Mouse (Mus musculus) embryo, embryonic 9.5 days (tissue): ENCODE measurements at regions not wholly inside any gene's neighbourhood (a gene's known extent, or its start where the extent isn't known, plus 50 kb on each side); places are given as distances from the start of the nearest gene placed in this dataset.
"Not testable (repeated sequence)": the region's sequence is repeated elsewhere in the genome, so short reads cannot be mapped to it uniquely, and the experiment has no call there.

ENCODE experiments used
- DNase-seq: peaks from one replicate; pipeline ENCODE4 v3.0.0-alpha.2; 2017; ENCODE audit errors: extremely low spot score

DNA sequence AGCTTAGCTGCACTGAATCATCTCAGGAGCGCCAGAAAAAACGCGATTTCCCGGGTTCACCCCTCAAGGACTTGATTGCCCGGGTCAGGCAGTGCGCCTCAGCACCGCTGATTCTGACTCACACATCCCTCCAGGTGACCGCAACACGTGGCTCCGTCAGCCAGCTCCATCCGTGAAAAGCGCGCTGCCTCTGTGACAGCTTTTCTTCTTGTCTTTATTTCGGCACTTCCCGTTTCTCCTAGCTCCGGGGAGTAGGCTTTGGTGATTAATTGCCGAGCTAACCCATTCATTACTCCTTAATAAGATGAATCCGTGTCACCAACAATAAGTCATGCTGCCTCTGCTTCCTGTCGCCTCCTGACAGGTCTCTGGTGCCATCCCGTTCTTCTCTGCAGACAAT, 108.6 kb downstream of the Katnal1 start:
- DNase-seq = no peak

DNA sequence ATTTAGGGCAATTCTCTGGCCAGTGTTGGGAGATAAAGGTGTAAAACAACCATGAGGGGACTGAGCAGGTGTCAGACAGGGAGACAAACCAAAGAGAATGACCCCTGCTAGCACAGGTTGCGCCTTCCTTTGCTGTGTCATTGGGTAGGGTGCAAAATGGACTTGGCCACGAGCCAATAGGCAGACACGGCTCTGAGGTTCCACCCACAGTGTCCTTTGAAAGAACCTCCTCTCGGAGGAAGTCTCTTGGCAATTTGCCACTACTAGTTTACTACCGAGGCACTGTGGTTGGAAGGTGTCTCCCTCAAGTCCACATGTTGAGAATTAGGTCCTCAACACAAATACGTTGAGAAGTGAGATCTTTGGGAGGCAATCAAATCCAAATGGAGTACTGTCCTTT, 109.7 kb downstream of the Katnal1 start:
- no peak for DNase-seq

DNA sequence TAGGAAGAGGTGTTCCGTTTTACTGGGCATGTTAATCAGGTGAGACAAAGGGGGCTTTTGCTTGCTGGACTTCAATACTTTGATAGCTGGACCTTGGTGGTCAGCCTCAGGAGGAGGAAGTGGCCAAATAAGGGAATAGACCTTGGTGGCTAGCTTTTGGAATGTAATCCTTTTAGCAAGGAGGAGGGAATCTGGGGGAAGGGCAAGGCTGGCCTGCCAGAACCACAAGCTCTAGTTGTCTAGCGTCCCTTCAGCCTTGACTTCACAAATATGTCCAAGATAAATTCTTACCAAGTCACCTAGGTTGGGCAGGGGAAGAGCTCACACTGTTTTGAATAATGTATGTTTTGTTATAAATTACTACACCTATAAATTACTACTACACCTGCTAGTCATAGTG, 110.4 kb downstream of the Katnal1 start:
- DNase-seq = no peak

DNA sequence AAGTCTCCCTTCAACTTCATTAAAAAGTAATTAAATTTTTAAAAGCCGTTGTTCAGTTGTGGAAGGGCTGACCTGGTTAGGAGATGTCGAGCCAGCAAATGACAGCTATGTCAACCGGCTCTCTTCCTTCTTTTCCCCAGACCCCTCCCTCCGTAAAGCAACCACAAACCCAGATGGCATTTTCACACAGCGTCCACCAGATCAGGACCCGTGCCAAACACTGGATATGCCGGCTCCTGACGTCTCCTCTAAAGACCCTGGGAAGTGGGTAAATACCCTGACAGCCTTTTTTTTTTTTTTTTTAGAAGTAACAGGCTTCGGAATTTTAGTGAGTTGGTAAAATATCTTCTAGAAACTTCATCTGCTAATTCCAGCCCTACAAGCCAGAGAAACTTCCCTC, 116.3 kb downstream of the Katnal1 start:
- no peak for DNase-seq

DNA sequence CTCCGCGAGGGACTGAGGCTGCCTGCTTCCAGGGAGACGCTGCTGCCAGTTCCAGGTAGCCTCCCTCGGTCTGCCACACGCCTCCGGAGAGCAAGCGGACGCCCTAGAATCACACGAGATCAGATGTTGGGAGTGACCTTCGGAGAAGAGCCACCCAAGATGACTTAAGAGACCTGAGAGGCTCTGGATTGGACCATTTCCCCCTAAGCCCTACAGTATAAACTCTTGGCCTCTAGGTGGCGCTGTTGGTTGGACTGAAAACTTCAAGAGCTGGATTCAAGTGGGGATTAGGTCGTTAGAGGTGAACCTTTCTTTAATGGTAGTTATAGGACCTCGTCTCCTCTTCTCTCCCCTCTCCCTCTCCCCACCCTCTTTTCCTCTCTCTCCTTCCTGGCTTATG, 117.1 kb downstream of the Katnal1 start:
- DNase-seq = peak; percentile 69

DNA sequence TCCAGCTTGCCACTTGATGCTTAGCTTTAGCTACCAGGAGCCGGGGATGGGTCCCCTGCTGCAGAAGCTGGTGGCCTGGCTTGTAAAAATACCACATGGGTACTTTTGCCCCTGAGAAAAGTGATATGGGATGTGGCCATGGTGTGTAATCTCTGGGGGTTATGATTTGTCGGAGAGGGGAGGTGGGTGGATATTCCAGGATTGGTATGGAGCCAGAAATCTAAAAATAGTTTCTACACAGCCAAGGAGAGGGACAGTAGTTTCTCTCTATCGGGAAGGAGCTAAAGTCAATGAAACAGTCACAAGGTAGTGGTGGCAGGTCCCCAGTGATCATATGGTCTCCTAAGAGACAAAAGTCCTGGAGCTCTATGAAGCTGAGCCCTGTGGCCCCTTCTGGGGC, 119.6 kb downstream of the Katnal1 start:
- DNase-seq = no peak

DNA sequence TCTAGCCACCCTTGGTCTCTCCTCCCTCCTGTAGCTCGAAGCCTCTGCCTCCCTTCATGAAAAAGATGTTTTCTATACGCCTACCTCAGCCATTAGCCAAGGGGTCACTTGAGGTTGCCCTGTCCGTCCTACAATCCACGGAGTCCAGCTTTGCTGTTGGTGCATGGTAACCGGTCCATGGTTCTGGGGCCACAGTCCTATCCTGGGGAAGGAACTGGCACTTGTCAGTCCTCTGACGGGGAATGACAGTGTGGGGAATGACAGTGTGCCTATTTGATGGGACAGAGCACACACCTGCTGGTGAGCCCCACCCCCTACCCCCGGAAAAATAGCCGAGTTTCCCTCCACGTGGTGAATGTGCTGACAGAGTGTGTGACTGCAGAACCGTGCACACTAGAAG, 120.1 kb downstream of the Katnal1 start:
- DNase-seq = no peak

DNA sequence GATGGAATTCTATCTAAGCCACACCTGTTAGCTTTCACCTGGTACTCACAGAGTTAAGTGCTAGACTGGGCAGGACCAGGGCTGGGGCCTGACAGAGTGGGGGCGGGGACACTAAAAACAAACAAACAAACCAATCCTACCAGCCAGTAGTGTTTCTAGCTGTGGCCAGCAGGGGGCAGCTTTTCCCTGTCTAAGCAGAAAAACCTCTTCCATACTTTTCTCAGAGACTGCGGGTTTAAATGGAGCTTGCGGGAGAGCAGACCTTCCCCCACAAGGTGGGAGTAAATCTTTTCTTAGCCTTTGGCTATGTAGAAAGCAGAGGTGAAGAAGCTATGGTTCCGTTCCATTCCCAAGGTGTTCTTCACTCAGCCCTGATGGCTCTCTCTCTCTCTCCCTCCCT, 120.7 kb downstream of the Katnal1 start:
- peak; percentile 70 for DNase-seq

DNA sequence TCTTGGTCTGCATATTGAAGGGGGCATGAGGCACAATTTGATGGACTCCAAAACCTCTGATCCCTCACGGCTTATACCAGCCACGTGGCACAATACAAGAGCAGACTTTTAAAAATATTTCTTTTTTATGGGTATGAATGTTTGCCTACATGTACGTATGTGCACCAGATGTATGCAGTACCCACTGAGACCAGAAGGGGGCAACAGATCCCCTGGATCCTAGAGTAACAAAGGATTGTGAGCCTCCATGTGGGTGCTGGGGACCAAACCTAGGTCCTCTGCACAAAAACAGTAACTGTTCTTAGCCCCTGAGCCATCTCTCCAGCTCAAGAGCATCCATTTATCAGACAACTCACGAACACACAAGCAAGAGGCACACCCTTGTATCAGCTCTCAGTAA, 121.5 kb downstream of the Katnal1 start:
- no peak for DNase-seq

DNA sequence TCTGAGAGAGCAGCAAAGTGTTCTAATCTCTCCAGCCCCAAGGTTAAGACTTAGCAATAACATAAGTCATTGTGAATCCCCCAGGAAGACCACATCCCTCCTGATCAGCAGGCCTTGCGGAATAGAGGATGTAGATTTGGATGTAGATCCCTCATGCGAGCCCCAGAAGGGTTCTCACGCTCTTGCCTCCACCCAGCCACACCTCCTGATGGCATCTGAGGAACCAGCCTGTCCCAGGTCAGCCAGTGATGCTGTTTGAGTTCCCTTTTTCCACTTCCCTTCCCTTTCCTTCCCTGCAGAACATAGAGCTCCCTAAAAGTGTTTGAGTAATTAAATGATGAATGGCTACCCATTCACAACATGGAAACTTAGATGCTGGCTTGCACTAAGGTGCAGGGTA, 124.1 kb downstream of the Katnal1 start:
- DNase-seq = no peak

DNA sequence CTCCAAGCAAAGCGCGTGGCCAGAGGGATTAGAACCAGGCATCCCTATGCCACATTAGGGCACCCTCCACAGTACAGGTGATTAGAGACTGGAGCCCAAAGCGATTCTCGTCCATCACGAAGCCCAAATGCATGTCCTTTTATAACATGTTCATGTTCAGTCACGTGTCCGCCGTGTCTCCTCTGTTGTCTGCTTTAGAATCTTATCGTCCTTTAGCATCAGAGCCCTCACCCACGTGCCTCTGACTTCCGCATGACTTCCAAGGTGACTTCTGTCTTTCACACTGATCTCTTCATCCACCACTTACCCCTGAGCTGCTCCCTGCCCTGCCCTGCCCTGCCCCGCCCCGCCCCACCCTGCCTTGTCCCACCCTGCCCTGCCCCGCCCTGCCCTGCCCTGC, 125.3 kb downstream of the Katnal1 start:
- no peak for DNase-seq

DNA sequence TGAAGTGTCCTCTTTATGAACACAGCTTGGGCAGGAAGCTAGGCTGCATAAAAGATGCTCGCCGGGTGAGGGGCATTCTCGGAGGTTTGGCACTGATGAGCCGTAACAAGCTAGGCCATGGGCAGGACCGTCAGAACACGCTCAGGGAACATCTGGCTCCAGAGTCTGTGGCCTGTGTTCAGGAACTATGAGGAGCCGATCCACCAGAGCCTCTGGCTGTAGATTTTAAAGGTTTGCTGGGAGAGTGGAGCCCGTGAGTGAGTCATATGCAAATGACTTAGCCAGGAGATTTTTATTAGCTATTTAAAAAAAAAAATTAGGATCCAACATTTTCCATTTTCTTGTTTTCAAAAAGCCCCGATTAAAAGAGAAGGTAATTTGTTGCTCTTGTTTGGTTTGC, 126.4 kb downstream of the Katnal1 start:
- DNase-seq = no peak

DNA sequence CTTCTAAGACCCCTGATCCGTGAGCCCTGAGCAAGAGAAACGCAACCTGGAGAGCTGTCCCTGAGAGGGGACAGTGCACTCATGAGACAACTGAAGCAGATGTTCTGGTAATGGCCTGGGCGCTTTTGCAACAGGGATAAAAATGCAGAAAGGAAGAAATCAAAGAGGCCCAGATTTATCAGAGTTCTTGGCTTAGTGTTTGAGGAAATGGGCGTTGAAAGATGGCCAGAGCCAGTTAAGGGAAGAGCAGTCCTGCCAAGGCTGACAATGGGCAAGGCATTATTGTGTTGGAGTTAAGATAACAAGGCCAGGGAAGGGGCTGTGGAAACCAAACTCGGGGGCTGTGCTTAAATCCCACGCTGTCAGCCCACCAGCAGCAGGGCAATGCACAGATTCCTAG, 130.6 kb downstream of the Katnal1 start:
- DNase-seq = no peak

DNA sequence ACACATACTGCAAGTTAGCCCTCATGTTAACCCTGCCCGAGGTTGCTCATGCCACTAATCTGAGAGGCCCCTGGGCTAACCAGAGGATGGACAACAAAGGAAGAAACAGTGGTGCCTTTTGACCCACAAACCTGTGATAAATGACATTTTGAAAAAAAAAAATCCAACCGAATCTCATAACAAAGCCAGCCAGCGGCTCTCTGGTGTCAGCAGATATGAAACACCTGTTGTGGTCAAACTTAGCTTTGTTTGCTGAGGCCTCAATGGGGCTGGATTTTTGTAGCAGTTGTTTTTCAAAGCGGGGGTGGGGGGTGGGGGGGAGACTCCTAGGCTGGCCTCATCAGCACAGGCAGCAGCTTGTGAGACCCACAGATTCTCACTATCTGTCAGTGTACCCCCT, 133.0 kb downstream of the Katnal1 start:
- DNase-seq = no peak

DNA sequence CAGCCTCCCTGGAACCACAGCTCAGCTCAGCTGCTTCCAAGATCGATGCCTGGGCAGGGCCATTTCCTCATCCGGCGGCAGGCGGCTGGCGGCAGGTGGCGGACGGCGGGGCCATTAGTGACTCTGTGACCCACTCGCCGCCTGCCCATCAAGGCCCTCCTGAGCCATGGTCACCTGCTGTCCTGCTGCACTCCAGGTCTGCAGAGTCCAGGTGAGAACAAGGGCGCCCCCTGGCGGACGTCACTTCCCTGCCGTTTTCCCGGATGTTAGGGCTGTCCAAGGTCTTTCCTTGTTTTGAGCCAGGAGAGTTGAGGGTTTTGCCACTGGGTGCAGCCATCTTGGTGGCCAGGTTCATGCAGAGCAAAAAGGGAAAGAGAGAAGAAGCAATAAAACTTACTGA, 134.7 kb downstream of the Katnal1 start:
- DNase-seq = peak; percentile 66

DNA sequence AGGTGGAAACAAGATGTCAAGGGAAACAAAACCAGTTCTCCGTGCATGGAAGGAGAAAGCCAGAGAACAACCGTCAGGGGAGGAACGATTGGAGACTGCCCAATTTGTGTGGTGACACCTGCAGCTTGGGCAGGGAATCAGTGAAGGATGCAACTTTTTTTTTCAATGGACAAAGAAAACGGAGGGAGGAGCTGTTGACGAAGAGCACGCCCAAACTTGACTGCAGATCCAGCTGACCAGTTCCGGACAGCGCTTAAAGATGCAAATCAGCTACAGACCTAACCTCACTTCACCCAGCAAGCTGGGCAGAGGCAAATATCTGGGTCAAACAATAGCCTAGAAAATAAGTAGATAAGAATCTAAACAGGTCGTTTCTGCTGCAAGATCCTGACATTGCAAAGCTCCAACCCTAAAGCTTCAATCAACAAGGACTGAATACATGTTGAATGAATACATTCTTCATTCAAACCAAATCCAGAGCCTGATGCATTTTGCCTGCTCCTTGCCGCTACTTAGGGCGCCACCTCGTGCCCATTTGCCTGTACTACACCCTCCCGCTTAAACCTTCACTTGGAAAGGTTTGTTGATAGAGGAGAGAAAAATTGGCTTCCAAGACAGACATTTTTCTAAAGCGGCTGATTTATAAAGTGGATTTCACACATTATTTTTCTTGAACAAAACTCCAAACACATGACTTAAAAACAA, 136.2 kb downstream of the Katnal1 start:
- DNase-seq = peak; percentile 82

DNA sequence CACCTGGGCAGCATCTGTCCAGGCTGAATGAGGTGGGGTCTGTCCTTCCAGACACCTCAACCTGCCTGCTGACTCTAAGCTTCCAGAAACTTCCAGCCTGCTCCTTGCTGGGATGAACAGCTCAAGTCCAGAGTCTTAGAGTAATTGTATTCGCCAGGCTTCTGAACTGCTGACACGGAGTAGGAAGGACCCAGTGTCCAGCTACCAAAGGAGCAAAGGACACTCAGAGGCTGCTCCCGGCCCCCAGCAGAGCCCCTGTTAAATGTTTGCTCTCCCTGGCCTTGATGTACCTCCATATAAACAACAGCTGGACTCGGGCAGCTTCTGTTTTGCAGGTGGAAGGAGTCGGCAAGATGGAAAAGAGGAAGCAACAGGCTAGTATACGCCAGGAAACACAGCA, 137.5 kb downstream of the Katnal1 start:
- DNase-seq = no peak

DNA sequence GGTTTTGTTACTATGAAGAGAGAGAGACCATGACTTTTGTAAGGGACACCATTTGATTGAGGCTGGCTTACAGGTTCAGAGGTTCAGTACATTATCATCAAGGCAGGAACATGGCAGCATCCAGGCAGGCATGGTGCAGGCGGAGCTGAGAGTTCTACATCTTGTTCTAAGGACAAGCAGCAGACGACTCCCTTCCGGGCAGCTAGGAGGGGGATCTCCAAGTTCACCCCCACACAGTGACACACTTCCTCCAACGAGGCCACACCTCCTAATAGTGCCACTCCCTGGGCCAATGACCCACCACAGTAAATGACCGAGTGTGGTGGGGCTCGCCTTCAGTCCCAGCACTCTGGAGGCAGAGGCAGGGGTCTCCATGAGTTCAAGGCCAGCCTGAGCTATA, 138.8 kb downstream of the Katnal1 start:
- DNase-seq = not testable (repeated sequence)

DNA sequence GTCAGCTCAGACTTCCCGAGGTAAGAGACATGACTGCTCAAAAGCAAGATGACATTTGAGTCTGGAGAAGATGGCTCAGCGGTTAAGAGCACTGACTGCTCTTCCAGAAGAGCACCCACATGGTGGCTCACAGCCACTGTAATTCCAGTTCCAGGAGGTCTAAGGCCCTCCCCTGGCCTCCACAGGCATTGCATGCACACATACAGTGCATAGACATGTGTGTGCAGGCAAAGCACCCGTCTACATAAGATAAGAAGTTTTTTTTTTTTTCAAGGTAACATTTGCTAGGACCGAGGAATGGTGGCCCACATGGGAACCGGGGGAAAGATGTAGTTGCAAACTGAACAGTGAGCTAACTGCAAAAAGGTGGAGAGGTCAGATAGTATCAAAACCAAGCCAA, 139.3 kb downstream of the Katnal1 start:
- no peak for DNase-seq

DNA sequence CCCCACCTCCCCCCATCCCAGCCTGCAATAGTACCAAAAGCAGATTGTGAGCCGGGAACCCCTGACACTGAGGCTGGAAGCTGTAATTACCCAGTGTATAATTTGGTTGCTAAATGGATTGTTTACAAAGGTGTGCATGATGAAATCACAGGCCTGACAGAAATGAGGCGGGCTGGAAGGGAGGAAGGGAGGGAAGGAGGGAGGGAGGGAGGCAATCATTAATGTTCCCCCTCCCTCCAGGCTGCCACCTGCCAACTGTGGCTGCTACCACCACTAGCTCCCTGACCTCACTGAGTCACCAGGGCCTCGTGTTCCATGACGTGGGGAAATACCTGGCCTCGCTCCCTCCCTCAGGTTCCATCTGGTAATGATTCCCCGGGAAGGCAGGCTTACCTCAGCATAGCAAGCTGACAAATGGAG, 140.0 kb downstream of the Katnal1 start:
- DNase-seq = no peak

DNA sequence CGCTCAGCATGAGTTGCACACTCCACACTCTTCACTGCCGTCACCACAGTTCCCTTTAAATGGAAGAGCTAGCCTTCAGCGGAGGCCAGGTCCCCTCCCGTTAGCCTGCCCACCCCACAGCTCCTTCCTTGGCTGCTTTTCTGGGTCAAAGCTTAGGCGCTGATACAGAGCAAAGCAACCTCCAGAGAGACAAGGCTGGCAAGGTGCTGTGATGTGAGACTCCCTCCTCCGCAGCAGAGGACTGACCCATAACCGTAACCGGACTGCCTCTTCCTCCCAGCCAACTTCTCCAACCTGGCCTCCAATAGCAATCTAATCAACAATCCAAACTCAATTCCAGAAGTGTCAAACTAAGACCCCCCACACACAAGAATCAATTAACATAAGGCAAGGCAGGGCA, 140.4 kb downstream of the Katnal1 start:
- no peak for DNase-seq

DNA sequence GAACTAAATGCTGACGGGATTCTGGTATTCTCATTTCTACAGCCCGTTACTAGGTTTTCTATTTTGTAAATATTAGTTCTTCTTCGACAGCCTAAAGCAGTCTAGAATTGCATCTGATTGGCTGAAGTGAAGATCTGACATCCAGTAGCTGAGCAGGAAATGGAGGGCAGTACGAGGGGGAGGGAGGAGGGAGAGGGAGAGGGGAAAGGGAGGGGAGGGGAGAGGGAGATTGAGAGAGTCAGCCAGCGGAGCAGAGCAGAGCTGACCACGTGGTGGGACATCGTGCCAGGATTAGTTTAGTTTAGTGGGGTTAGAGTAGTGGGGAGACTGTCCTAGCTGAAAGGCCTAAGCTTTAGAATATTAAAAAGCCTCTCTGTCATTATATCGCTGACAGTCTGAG, 141.8 kb downstream of the Katnal1 start:
- no peak for DNase-seq

DNA sequence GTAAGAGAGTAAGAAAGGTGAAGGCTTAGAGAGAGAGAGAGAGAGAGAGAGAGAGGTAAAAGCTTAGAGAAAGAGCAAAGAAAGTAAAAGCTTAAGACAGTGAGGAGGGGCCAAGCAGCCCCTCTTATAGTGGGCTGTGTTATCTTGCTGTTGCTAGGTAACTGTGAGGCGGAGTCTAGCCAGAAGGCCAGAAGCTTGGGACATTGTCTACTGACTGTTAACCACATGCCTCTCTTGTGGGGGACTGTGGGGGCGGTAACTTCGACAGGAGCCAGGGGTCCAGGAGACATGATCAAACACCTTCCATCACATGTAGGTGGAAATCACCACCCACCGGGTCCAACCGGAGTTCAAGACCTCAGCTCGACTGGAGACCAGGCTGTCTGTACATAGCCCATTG, 148.0 kb downstream of the Katnal1 start:
- DNase-seq = peak; percentile 29
